Mouse (Mus musculus): Measurements from ENCODE around the gene Rcbtb1. TPM values are rescaled to one million over a fixed set of nuclear protein-coding genes. Genes with fewer than 3 reads are reported as not detected.
A peak's percentile ranks its signal among the peaks of the same experiment; 100 is the strongest.
"Not testable (repeated sequence)": the region's sequence is repeated elsewhere in the genome, so short reads cannot be mapped to it uniquely, and the experiment has no call there.

Gene Rcbtb1
- polyA plus RNA-seq, 1 experiment, result 50.2 TPM

- H3K4me3 ChIP-seq (ENCODE audit: insufficient read depth, low read length), result no peak overlapping the region
- H3K4me1 ChIP-seq (ENCODE audit: control insufficient read depth, insufficient read depth, low read length), result peaks cover 2% of the 10 kb centered on the region
- H3K27ac ChIP-seq (ENCODE audit: insufficient read depth, low read length), result no peak overlapping the region
- TF ChIP-seq CTCF (IDR thresholded peaks at IDR 0.05; ENCODE audit: borderline replicate concordance, insufficient read depth, low read length), result no peak
- TF ChIP-seq POLR2A (IDR thresholded peaks at IDR 0.05; ENCODE audit: low read depth, low read length), result no peak
Observed at GRCm38 (mm10) chr14:59205976-59206583, 5.1 kb downstream of the Rcbtb1 start.

- H3K27ac ChIP-seq (ENCODE audit: insufficient read depth, low read length), result no peak overlapping the region
- H3K4me3 ChIP-seq (ENCODE audit: insufficient read depth, low read length), result no peak overlapping the region
- TF ChIP-seq CTCF (IDR thresholded peaks at IDR 0.05; ENCODE audit: borderline replicate concordance, insufficient read depth, low read length) (no peak), POLR2A (IDR thresholded peaks at IDR 0.05; ENCODE audit: low read depth, low read length) (no peak)
- H3K4me1 ChIP-seq (ENCODE audit: control insufficient read depth, insufficient read depth, low read length), result peaks cover 2% of the 10 kb centered on the region; the same call in 1 of the 2 replicates
Observed at GRCm38 (mm10) chr14:59209003-59209402, 8.0 kb downstream of the Rcbtb1 start.

DNA sequence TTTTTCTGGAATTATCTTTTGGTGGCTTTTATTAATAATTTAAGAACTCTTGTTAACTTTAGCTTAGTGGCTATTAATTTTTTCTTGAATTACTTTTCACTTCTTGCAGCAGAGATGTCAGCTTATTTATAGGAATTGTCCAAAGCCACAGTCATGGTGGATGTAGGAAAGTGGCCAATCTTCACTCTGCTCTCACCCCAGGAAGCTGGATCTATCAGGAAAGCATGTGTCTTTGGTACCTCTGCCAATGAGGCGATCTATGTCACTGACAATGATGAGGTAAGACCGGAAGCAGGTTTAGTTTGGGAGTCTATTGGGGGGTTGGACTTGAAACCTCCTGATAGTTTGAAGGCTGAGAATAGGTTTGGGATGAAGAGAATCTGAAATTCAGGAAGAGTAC is 8.8 kb downstream of the Rcbtb1 start:
- no peak for TF ChIP-seq CTCF (IDR thresholded peaks at IDR 0.05; ENCODE audit: borderline replicate concordance, insufficient read depth, low read length)
- no peak for TF ChIP-seq POLR2A (IDR thresholded peaks at IDR 0.05; ENCODE audit: low read depth, low read length)
- no peak overlapping the region for H3K27ac ChIP-seq (ENCODE audit: insufficient read depth, low read length)
- H3K4me3 ChIP-seq (ENCODE audit: insufficient read depth, low read length), result no peak overlapping the region
- peaks cover 2% of the 10 kb centered on the region; the same call in 1 of the 2 replicates for H3K4me1 ChIP-seq (ENCODE audit: control insufficient read depth, insufficient read depth, low read length)

DNA sequence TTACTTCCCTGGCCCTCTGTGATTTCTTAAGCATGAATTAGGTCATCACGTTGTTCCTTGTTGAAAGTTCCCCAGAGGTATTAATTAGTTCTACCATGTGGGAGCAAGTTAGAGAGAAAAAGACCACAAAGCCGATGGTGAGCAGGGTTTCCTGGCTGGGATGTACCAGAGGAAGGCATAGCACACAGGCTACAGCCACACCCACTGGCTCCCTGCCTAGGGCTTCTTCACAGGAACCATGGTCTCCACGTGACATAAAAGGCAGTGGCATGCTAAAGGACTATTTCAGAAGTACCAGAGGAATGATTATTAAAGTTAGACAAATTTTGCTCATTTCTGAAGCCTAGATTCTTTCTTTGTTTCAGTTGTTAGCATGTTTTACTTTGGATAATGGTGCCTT is 18.2 kb downstream of the Rcbtb1 start:
- TF ChIP-seq POLR2A (IDR thresholded peaks at IDR 0.05; ENCODE audit: low read depth, low read length) (no peak), CTCF (IDR thresholded peaks at IDR 0.05; ENCODE audit: borderline replicate concordance, insufficient read depth, low read length) (no peak)
- Histone ChIP-seq H3K4me1 (ENCODE audit: control insufficient read depth, insufficient read depth, low read length) (no peaks in the 10 kb centered on the region), H3K4me3 (ENCODE audit: insufficient read depth, low read length) (no peak overlapping the region), H3K27ac (ENCODE audit: insufficient read depth, low read length) (no peak overlapping the region)

DNA sequence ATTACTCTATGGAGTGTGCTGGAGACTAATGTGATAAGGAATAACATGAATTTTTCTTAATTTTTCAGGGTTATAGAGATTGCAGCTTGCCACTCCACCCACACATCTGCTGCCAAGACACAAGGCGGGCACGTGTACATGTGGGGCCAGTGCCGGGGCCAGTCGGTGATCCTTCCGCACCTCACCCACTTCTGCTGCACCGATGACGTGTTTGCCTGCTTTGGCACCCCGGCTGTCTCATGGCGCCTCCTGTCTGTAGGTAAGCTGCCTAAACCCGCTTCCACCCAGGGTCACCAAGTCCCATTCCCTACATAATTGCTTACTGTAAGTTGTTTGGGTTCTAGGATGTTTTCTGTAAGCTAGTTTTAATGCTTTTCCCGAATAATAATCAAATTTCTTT is 25.2 kb downstream of the Rcbtb1 start:
- TF ChIP-seq POLR2A (IDR thresholded peaks at IDR 0.05; ENCODE audit: low read depth, low read length), result no peak
- no peak for TF ChIP-seq CTCF (IDR thresholded peaks at IDR 0.05; ENCODE audit: borderline replicate concordance, insufficient read depth, low read length)
- H3K4me3 ChIP-seq (ENCODE audit: insufficient read depth, low read length), result no peak overlapping the region
- H3K27ac ChIP-seq (ENCODE audit: insufficient read depth, low read length), result no peak overlapping the region
- no peaks in the 10 kb centered on the region for H3K4me1 ChIP-seq (ENCODE audit: control insufficient read depth, insufficient read depth, low read length)

GRCm38 (mm10) chr14:59229822-59230221 is 28.8 kb downstream of the Rcbtb1 start:
- Histone ChIP-seq H3K27ac (ENCODE audit: insufficient read depth, low read length) (no peak overlapping the region), H3K4me3 (ENCODE audit: insufficient read depth, low read length) (no peak overlapping the region), H3K4me1 (ENCODE audit: control insufficient read depth, insufficient read depth, low read length) (no peaks in the 10 kb centered on the region)
- TF ChIP-seq CTCF (IDR thresholded peaks at IDR 0.05; ENCODE audit: borderline replicate concordance, insufficient read depth, low read length) (no peak), POLR2A (IDR thresholded peaks at IDR 0.05; ENCODE audit: low read depth, low read length) (no peak)

GRCm38 (mm10) chr14:59230331-59230966 is 29.4 kb downstream of the Rcbtb1 start:
- H3K4me1 ChIP-seq (ENCODE audit: control insufficient read depth, insufficient read depth, low read length), result no peaks in the 10 kb centered on the region

GRCm38 (mm10) chr14:59232003-59232402 is 31.0 kb downstream of the Rcbtb1 start:
- H3K27ac ChIP-seq (ENCODE audit: insufficient read depth, low read length), result no peak overlapping the region
- no peak for TF ChIP-seq POLR2A (IDR thresholded peaks at IDR 0.05; ENCODE audit: low read depth, low read length)
- TF ChIP-seq CTCF (IDR thresholded peaks at IDR 0.05; ENCODE audit: borderline replicate concordance, insufficient read depth, low read length), result peak; percentile 5; the same call in 1 of the 2 replicates
- no peak overlapping the region for H3K4me3 ChIP-seq (ENCODE audit: insufficient read depth, low read length)
- no peaks in the 10 kb centered on the region for H3K4me1 ChIP-seq (ENCODE audit: control insufficient read depth, insufficient read depth, low read length)

More at GRCm38 (mm10) chr14:59230331-59230966, 29.4 kb downstream of the Rcbtb1 start:
- Histone ChIP-seq H3K27ac (ENCODE audit: insufficient read depth, low read length) (no peak overlapping the region), H3K4me3 (ENCODE audit: insufficient read depth, low read length) (no peak overlapping the region)
- no peak for TF ChIP-seq POLR2A (IDR thresholded peaks at IDR 0.05; ENCODE audit: low read depth, low read length)
- no peak for TF ChIP-seq CTCF (IDR thresholded peaks at IDR 0.05; ENCODE audit: borderline replicate concordance, insufficient read depth, low read length)

DNA sequence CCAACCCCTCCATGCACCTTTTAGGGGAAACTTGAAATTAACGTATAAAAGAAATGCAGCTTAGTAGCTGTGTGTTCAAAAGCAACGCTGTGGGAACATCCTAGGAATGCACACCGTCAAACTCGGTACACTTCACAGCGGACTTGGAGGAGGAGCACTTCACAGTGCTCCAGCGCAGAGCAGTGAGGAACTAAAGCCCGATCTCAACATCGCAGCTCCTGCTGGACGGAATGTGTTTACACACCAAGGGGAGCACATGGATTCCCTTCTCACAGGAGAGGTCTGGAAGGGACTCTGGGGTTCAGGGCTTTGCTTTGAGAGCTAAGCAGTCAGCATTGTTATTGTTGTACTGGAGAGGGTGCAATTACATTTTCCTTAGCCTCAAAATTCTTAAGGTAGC is 32.6 kb downstream of the Rcbtb1 start:
- TF ChIP-seq POLR2A (IDR thresholded peaks at IDR 0.05; ENCODE audit: low read depth, low read length) (no peak), CTCF (IDR thresholded peaks at IDR 0.05; ENCODE audit: borderline replicate concordance, insufficient read depth, low read length) (no peak)
- Histone ChIP-seq H3K4me1 (ENCODE audit: control insufficient read depth, insufficient read depth, low read length) (no peaks in the 10 kb centered on the region), H3K27ac (ENCODE audit: insufficient read depth, low read length) (no peak overlapping the region), H3K4me3 (ENCODE audit: insufficient read depth, low read length) (no peak overlapping the region)

- H3K27ac ChIP-seq (ENCODE audit: insufficient read depth, low read length); H3K4me3 ChIP-seq (ENCODE audit: insufficient read depth, low read length); H3K4me1 ChIP-seq (ENCODE audit: control insufficient read depth, insufficient read depth, low read length): not testable (repeated sequence)
- TF ChIP-seq CTCF (IDR thresholded peaks at IDR 0.05; ENCODE audit: borderline replicate concordance, insufficient read depth, low read length), result peak; percentile 8; the same call in 1 of the 2 replicates
Observed at GRCm38 (mm10) chr14:59250350-59250749, 49.3 kb downstream of the Rcbtb1 start.

GRCm38 (mm10) chr14:59255861-59256260 is 54.9 kb downstream of the Rcbtb1 start:
- not testable (repeated sequence) for H3K4me1 ChIP-seq (ENCODE audit: control insufficient read depth, insufficient read depth, low read length); H3K4me3 ChIP-seq (ENCODE audit: insufficient read depth, low read length); H3K27ac ChIP-seq (ENCODE audit: insufficient read depth, low read length)

Data from embryonic fibroblast, embryonic 13.5 days (primary cell).